Mouse (Mus musculus) C2C12 (cell line): ENCODE measurements at regions not wholly inside any gene's neighbourhood (a gene's known extent, or its start where the extent isn't known, plus 50 kb on each side); places are given as distances from the start of the nearest gene placed in this dataset.

Experiments used
- CTCF ChIP-seq: IDR thresholded peaks from one replicate; pipeline ENCODE4 v1.5.1; 2011; ENCODE audit not compliant: control insufficient read depth, insufficient read depth, insufficient read length
- MAX ChIP-seq: IDR thresholded peaks from one replicate; pipeline ENCODE4 v1.6.1; 2011; ENCODE audit warnings: mild to moderate bottlenecking, control low read depth
- MYOD1 ChIP-seq: IDR thresholded peaks from one replicate; pipeline ENCODE4 v1.6.1; 2011; ENCODE audit warnings: low read depth; ENCODE audit not compliant: control insufficient read depth, insufficient read length
- MYOG ChIP-seq: IDR thresholded peaks from one replicate; pipeline ENCODE4 v1.6.1; 2011; ENCODE audit not compliant: control insufficient read depth, insufficient read length; ENCODE audit errors: extremely low read depth

DNA sequence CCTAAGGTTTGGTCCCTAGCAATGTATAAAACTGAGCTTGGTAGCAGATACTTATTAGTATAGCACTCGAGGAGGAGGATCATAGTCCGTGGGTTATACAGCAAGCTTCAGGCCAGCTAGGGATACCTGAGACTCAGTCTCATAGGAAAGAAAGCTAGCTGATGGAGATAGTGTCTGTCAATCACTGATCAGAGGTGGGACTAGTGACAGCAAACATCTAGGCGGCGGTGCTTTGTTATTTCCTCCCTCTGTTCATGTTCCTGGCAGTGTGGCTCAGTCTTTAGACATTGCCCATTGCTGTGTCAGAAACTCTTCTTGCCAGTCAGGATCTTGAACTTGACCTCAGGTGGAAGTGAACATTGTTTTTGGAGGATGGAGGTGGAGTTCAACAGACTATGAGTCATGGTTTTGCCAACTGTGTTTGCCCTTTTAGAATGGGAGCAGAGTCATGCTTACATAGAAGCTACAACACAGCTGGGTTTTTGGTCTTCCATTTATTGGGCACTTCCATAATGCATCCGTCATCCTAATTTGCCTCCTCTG, 1315.8 kb upstream of the A1bg start:
- TF ChIP-seq MAX (no peak), CTCF (no peak), MYOD1 (no peak), MYOG (no peak)
